ENCODE assay signal across 8 mouse cellular contexts in the genomic region with DNA sequence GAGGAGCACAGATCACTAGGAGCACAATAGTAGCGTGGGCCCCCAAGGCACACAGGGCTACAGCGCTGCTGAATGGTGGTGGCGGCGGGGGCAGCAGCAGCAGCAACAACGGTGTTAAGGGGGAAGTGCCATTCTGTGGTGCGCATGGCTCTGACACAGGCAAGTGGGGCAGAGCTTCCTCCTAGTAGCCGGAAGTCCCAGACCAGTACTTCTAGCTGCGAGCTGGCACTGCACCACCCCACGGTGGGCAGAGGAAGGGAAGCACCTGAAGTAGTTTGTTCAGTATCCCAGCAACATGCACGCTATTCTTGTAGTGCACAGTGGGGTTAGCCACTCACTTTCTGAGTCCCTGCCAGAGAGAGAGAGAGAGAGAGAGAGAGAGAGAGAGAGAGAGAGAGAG. TPM values are rescaled to one million over a fixed set of nuclear protein-coding genes. Genes with fewer than 3 reads are reported as not detected.
DNase-seq lines count a peak whose midpoint lies in the region; TF ChIP-seq lines count a peak whose summit lies in the region.

No protein-coding gene starts in this region.

- TF ChIP-seq POLR2A in kidney, adult 2 months (IDR thresholded peaks at IDR 0.05; ENCODE audit: low read depth, low read length), result no peak

- 35% methylated on average over 10 of the region's 10 CpGs for WGBS in kidney, adult 2 months

- intact Hi-C loops in heart, postnatal 10 days (cut with DNase I), result no loop called here

- TF ChIP-seq CTCF in kidney, adult 2 months (conservative IDR thresholded peaks at IDR 0.05; ENCODE audit: insufficient read depth, insufficient read length, low read depth, low read length), result no peak

- peaks cover 23% of the 10 kb centered on the region for H3K4me1 ChIP-seq in kidney, adult 2 months (ENCODE audit: control insufficient read depth, insufficient read depth, low read length)

- H3K27me3 ChIP-seq in kidney, adult 2 months (replicated peaks; ENCODE audit: control insufficient read depth, insufficient read depth, low read length), result no peaks in the 10 kb centered on the region

- H3K27ac ChIP-seq in kidney, adult 2 months (ENCODE audit: insufficient read depth, low read depth, low read length), result no peak overlapping the region

- DNase-seq in kidney, adult 2 months, result peak; percentile 35
- no peak for DNase-seq in kidney, adult 11 months
- DNase-seq in cerebellum, postnatal 25 days, result peak; percentile 48 to 55
- DNase-seq in heart, postnatal 10 days, result peak; percentile 33 to 42
- peak; percentile 36 to 43 for DNase-seq in layer of hippocampus, postnatal 36 days
- peak; percentile 84 for DNase-seq in lung, postnatal 36 days
- DNase-seq in spleen, postnatal 10 days (ENCODE audit: low spot score in 2 of 2), result peak; percentile 16 to 64
- DNase-seq in urinary bladder, adult 18-20 months (ENCODE audit: low spot score in 2 of 2), result no peak

- no peak overlapping the region for H3K4me3 ChIP-seq in kidney, adult 2 months (ENCODE audit: insufficient read depth, low read depth, low read length)

- H3K36me3 ChIP-seq in kidney, adult 2 months (ENCODE audit: control insufficient read depth, insufficient read depth, low read length), result no peaks in the 10 kb centered on the region

RNA-seq across cellular contexts. Expression of a gene that starts 10.5 kb away (rescaled TPM):
- polyA plus RNA-seq in kidney, adult 2 months (2012; rRNA removed), result 51.5 and 55.9 TPM in 2 replicates
- 10 to 100 TPM; 18.8 to 20.3 TPM for total RNA-seq in heart, postnatal 10 days (2021)
- total RNA-seq in layer of hippocampus, postnatal 36 days (2021), result 10 to 100 TPM; 75.5 to 86.1 TPM

RNA-seq across cellular contexts. Expression of a gene that starts 49.3 kb away (rescaled TPM):
- 4.2 and 6.9 TPM in 2 replicates for polyA plus RNA-seq in kidney, adult 2 months (2012; rRNA removed)
- total RNA-seq in heart, postnatal 10 days (2021), result 10 to 100 TPM; 17.9 to 21.6 TPM
- 10 to 100 TPM; 16.8 to 17.1 TPM for total RNA-seq in layer of hippocampus, postnatal 36 days (2021)

Comparison
In these comparisons a context has a peak if more than half of its experiments do, and no peak if none do; other contexts are left out.
1. DNase-seq: peak in kidney, adult 2 months (single experiment), cerebellum, postnatal 25 days (2 of 2), heart, postnatal 10 days (2 of 2), layer of hippocampus, postnatal 36 days (2 of 2), lung, postnatal 36 days (single experiment) and spleen, postnatal 10 days (2 of 2); none in kidney, adult 11 months (single experiment) and urinary bladder, adult 18-20 months (0 of 2).